Mouse (Mus musculus) pancreas, adult 10 weeks (tissue): ENCODE results near the gene Cemip2. TPM values are rescaled to one million over a fixed set of nuclear protein-coding genes. Genes with fewer than 3 reads are reported as not detected.

Experiments used
- polyA plus RNA-seq: library from polyadenylated mRNA; stranded (reverse); fragments of 350-450 nt; fragmentation: Illumina TruSeq; extraction: RNeasy Lipid Tissue Mini Kit (QIAGEN cat#74804); gene quantifications from one replicate; pipeline ENCODE4 v1.2.3, GENCODE M21; 2015; ENCODE audit warnings: low read depth, low replicate concordance; ENCODE audit not compliant: insufficient read depth

Cemip2 gene
- polyA plus RNA-seq = 3.1 TPM

GRCm38 (mm10) chr19:21778147-21778917 is at the start of gene Cemip2:
Gene Cemip2, plus strand, starts transcription at chr19:21778342.

Other genes with a start within 250 kb of the Cemip2 start
- gene 1110059E24Rik, start 125.4 kb upstream of the Cemip2 start, polyA plus RNA-seq = 3.8 TPM
- 4.1 TPM for gene Abhd17b, start 125.2 kb upstream of the Cemip2 start, polyA plus RNA-seq